9 mouse cellular contexts compared by ENCODE assay signal in genomic region chr7:73655787-73656423, GRCm38 (mm10).
DNase-seq lines count a peak whose midpoint lies in the region; ATAC-seq lines count a peak whose summit lies in the region.
"Had no signal": no experiment of that assay in that cellular context is flagged by ENCODE, and none has a peak within 500 bp of the region (broad histone marks: within the 10 kb centered on the region; RNA-seq: fewer than 3 reads in every experiment).

No protein-coding gene starts in this region.

- 26% methylated on average over 5 of the region's 5 CpGs for WGBS in hindbrain, embryonic 13.5 days
- 26% methylated on average over 5 of the region's 5 CpGs for WGBS in limb, embryonic 11.5 days

- peaks cover 6% of the 10 kb centered on the region; the same call in 1 of the 2 replicates for H3K27me3 ChIP-seq in hindbrain, embryonic 13.5 days
- no peaks in the 10 kb centered on the region for H3K27me3 ChIP-seq in limb, embryonic 11.5 days (ENCODE audit: control insufficient read depth, insufficient read depth, low read length)

- ATAC-seq in hindbrain, embryonic 13.5 days (ENCODE audit: low FRiP score): 0 out of 2 replicates have a peak, but pooled peaks have one; percentile 11
- no peak for ATAC-seq in limb, embryonic 11.5 days (ENCODE audit: insufficient number of reproducible peaks, low FRiP score, low TSS enrichment, low read depth)

- no peak overlapping the region for H3K4me2 ChIP-seq in hindbrain, embryonic 13.5 days
- H3K4me2 ChIP-seq in limb, embryonic 11.5 days (ENCODE audit: low read depth, severe bottlenecking): no peak overlapping the region

- no peaks in the 10 kb centered on the region for H3K9me3 ChIP-seq in hindbrain, embryonic 13.5 days
- H3K9me3 ChIP-seq in limb, embryonic 11.5 days (ENCODE audit: control insufficient read depth, low read length): no peaks in the 10 kb centered on the region

- DNase-seq in layer of hippocampus, adult 11-12 months (ENCODE audit: low spot score): peak; percentile 70
- DNase-seq in layer of hippocampus, adult 9-11 months: no peak
- peak; percentile 45 to 84 for DNase-seq in adrenal gland, adult (ENCODE audit: inconsistent age in 2 of 2, low spot score in 1 of 2)
- peak; percentile 62 for DNase-seq in embryo, embryonic 11.5 days (ENCODE audit: low read depth, low spot score)
- DNase-seq in limb, embryonic 11.5 days (ENCODE audit: low spot score): peak; percentile 88
- peak; percentile 53 for DNase-seq in naive thymus-derived CD4-positive, alpha-beta T cell, adult 2 months (ENCODE audit: low read depth)
- DNase-seq in thymus, postnatal 4 days: peak; percentile 83

- H3K36me3 ChIP-seq in hindbrain, embryonic 13.5 days: no peaks in the 10 kb centered on the region
- H3K36me3 ChIP-seq in limb, embryonic 11.5 days (ENCODE audit: control insufficient read depth, insufficient read depth, low read length): no peaks in the 10 kb centered on the region

- H3K4me3 ChIP-seq in hindbrain, embryonic 13.5 days: no peak overlapping the region
- H3K4me3 ChIP-seq in limb, embryonic 11.5 days (ENCODE audit: low read depth, low read length): no peak overlapping the region
- H3K4me3 ChIP-seq: megakaryocyte, embryonic 14.5 days had no signal

- no peak overlapping the region for H3K9ac ChIP-seq in hindbrain, embryonic 13.5 days
- no peak overlapping the region for H3K9ac ChIP-seq in limb, embryonic 11.5 days (ENCODE audit: low read length)

- H3K4me1 ChIP-seq in hindbrain, embryonic 13.5 days (replicated peaks): peaks cover 8% of the 10 kb centered on the region
- no peaks in the 10 kb centered on the region for H3K4me1 ChIP-seq in limb, embryonic 11.5 days (ENCODE audit: control insufficient read depth, insufficient read depth, low read length)

- H3K27ac ChIP-seq in hindbrain, embryonic 13.5 days: no peak overlapping the region
- H3K27ac ChIP-seq in limb, embryonic 11.5 days (replicated peaks; ENCODE audit: low read depth, low read length): no peak overlapping the region
